Mouse (Mus musculus) neural tube, embryonic 13.5 days (tissue): ENCODE measurements at regions not wholly inside any gene's neighbourhood (a gene's known extent, or its start where the extent isn't known, plus 50 kb on each side); places are given as distances from the start of the nearest gene placed in this dataset.

Experiments used
- ATAC-seq: fragments of 200-750 bp; cut with Nextera tagmentation; 2 replicates; pipeline ENCODE4 v1.8.0; 2017; ENCODE audit warnings: low read depth, mild to moderate bottlenecking, moderate TSS enrichment, moderate library complexity
- H3K27ac ChIP-seq: fragments of 300-500 bp; sonication (generic); replicated peaks from 2 replicates; pipeline ENCODE4 v1.5.1; 2015; ENCODE audit warnings: moderate library complexity, mild to moderate bottlenecking, inconsistent platforms
- H3K27me3 ChIP-seq: fragments of 300-500 bp; sonication (generic); 2 replicates; pipeline ENCODE4 v1.6.1; 2015; ENCODE audit warnings: mild to moderate bottlenecking, inconsistent platforms
- H3K36me3 ChIP-seq: fragments of 300-500 bp; sonication (generic); 2 replicates; pipeline ENCODE4 v1.6.1; 2015; ENCODE audit warnings: mild to moderate bottlenecking, inconsistent platforms
- H3K4me1 ChIP-seq: fragments of 300-500 bp; sonication (generic); replicated peaks from 2 replicates; pipeline ENCODE4 v1.6.1; 2015; ENCODE audit warnings: inconsistent platforms
- H3K4me2 ChIP-seq: fragments of 300-500 bp; sonication (generic); 2 replicates; pipeline ENCODE4 v1.6.1; 2015; ENCODE audit warnings: inconsistent platforms, mild to moderate bottlenecking, moderate library complexity
- H3K4me3 ChIP-seq: fragments of 300-500 bp; sonication (generic); 2 replicates; pipeline ENCODE4 v1.5.1; 2015; ENCODE audit warnings: mild to moderate bottlenecking, inconsistent platforms
- H3K9ac ChIP-seq: fragments of 300-500 bp; sonication (generic); 2 replicates; pipeline ENCODE4 v1.6.1; 2015; ENCODE audit warnings: moderate library complexity, mild to moderate bottlenecking, inconsistent platforms
- H3K9me3 ChIP-seq: fragments of 300-500 bp; sonication (generic); 2 replicates; pipeline ENCODE4 v1.6.1; 2016; ENCODE audit warnings: inconsistent platforms
- WGBS: fragments of 180-500 bp; shearing (Covaris S2); methylation state at CpG from one replicate; pipeline ENCODE4 v1.1.7; 2015; 5-methylcytosine and 5-hydroxymethylcytosine counted together

DNA sequence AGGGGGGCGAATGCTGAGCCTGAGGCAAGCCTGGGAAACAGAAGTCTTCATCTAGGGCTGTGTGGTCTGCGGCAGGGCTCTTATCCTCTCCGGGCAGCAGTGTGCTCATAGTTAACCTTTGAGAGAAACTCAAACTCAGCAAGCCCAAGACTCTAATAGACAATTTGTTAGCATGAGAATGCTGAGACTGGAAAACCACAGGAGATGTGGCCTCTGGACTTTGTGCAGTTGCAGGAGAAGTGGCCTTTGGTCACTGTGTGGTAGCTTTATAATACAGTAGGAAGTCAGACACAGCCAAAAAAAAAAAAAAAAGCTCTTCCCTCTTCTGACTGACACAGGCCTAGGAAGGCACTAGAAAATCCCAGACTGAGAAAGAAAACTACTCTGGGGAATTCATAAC is 228.2 kb downstream of the Pdcd6ip start:
- Histone ChIP-seq H3K4me2 (no peak overlapping the region), H3K27me3 (no peaks in the 10 kb centered on the region), H3K27ac (no peak overlapping the region), H3K36me3 (no peaks in the 10 kb centered on the region), H3K4me3 (no peak overlapping the region), H3K9me3 (no peaks in the 10 kb centered on the region), H3K9ac (no peak overlapping the region), H3K4me1 (no peaks in the 10 kb centered on the region)
- WGBS: 95% methylated on average over 3 of the region's 3 CpGs
- no peak for ATAC-seq

DNA sequence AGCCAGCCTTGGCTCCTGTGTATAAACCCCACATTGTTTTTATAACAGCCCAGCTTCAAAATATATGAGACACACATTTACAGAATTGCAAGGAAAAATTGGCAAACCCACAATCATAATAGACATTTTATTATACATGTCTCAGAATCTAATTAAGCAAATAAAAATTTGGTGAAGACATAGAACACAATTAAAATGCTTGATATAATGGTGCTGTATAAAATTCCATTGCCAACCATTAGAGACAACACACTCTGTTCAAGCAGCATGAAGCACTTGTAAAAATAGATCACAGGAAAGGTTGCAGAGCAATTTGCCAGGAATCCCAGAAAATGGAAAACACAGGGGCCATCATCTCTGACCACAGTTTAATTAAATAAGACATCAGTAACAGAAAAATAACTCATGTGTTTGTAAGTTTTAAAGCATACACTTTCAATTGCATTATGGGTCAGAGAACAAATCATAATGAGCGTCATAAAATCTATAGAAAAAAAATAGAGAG is 229.2 kb downstream of the Pdcd6ip start:
- H3K27me3 ChIP-seq: no peaks in the 10 kb centered on the region
- WGBS: 87% methylated on average over 1 of the region's 1 CpGs
- H3K36me3 ChIP-seq: no peaks in the 10 kb centered on the region
- H3K27ac ChIP-seq: 0 out of 2 replicates have a peak overlapping the region, but pooled peaks have one; percentile 49
- H3K4me1 ChIP-seq: no peaks in the 10 kb centered on the region
- H3K9ac ChIP-seq: no peak overlapping the region
- no peak for ATAC-seq
- no peak overlapping the region for H3K4me3 ChIP-seq
- H3K4me2 ChIP-seq: no peak overlapping the region
- no peaks in the 10 kb centered on the region for H3K9me3 ChIP-seq

DNA sequence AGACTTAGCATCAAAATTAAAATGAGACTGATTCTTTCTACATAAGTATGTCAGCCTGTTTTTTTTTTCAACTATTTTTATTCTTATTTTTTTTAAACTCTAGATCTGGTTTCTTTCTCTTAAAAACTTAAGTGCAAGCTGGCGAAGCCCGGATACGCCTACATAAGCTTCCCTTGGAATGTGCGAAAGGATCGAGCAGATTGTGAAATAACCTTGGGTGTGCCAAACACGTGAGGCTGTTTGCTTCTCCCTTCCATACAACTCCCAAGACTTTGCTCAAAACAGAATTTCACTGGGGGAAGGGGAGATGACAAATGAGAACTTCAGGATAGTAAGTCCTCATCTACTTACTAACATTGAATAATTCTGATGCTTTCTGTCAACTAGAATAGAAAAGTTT is 236.3 kb downstream of the Pdcd6ip start:
- Histone ChIP-seq H3K4me3 (no peak overlapping the region), H3K4me2 (no peak overlapping the region), H3K27ac (no peak overlapping the region), H3K9me3 (no peaks in the 10 kb centered on the region), H3K9ac (no peak overlapping the region), H3K36me3 (no peaks in the 10 kb centered on the region), H3K4me1 (no peaks in the 10 kb centered on the region), H3K27me3 (no peaks in the 10 kb centered on the region)
- WGBS: 94% methylated on average over 6 of the region's 6 CpGs
- ATAC-seq: no peak

DNA sequence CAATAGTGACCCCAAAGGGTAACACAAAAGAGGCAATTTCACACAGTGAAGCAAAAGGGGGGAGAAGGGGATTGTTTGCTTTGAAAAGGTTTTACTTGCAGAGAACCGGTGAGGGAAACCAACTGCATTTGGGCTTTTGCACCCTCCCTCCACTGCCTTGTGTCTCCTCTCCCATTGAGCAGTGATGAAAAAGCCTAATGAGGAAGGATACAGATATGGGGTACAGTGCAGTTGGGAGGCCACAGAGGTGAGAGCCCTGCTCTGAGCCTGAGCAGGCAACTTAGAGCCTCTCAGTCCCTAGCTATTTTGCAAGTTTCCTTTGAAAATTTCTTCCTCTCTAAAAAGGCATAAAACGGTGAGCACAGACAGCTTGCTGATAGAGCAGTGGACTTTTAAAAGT is 245.2 kb downstream of the Pdcd6ip start:
- H3K9ac ChIP-seq: no peak overlapping the region
- no peak overlapping the region for H3K4me2 ChIP-seq
- H3K9me3 ChIP-seq: no peaks in the 10 kb centered on the region
- peak overlapping the region; percentile 68 for H3K27ac ChIP-seq
- H3K4me1 ChIP-seq: peaks cover 18% of the 10 kb centered on the region
- WGBS: 13% methylated on average over 2 of the region's 2 CpGs
- H3K4me3 ChIP-seq: no peak overlapping the region
- peak; percentile 69 for ATAC-seq
- no peaks in the 10 kb centered on the region for H3K27me3 ChIP-seq
- H3K36me3 ChIP-seq: no peaks in the 10 kb centered on the region

DNA sequence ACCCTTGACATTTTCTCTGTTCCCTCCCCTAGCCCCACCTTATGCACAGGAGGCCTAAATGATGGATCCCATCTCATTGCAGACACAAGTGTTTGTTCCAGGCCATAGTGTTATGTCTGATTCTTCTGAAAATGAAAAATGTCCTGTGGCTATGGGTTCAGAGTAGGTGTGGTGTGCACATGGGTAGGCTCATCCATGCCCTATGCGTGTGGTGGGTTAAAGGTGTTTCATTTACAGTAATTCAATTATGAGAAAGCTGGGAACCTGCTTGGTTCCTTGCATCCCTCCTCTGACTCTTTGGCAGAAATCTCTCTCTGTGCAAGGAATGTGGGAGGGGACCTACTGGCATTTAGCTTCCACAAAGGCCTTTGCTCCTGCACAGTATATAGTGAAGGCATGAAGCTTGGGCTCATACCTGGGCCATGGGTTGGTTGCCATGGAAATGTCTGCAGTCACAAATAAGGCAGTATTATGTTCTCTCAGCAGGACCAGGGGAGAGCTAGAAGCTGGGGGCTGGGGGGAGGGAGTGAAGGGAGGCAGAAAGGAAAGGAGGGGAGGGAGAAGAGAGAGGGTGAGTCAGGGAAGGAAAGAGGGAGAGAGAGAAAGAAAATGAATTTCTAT is 245.7 kb downstream of the Pdcd6ip start:
- 57% methylated on average over 1 of the region's 1 CpGs for WGBS
- Histone ChIP-seq H3K4me3 (no peak overlapping the region), H3K4me2 (no peak overlapping the region), H3K9me3 (no peaks in the 10 kb centered on the region), H3K4me1 (peaks cover 18% of the 10 kb centered on the region), H3K27ac (peak overlapping the region; percentile 68), H3K9ac (no peak overlapping the region), H3K27me3 (no peaks in the 10 kb centered on the region), H3K36me3 (no peaks in the 10 kb centered on the region)
- ATAC-seq: peak; percentile 94

DNA sequence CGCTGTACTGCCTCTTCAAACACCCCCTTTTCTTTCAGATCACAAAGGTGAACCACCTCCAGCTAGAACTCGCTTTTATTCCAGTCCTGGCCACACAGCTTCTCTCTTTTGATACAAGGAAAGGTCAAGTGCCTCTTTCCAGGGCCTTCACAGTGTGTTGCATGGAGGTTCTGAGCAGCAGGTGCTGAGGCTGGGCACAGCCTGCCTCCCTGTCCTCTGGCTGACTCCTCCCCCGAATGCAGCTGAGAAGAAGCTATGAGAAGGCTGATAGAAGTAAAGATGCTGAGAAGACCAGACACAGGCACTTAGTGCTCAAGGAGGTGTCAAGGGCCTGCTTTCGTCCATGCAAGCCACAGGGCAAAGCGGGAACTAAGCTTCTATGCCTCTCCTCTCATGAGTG is 248.2 kb downstream of the Pdcd6ip start:
- Histone ChIP-seq H3K9ac (no peak overlapping the region), H3K36me3 (no peaks in the 10 kb centered on the region), H3K9me3 (no peaks in the 10 kb centered on the region), H3K4me2 (no peak overlapping the region), H3K27me3 (no peaks in the 10 kb centered on the region), H3K4me3 (no peak overlapping the region), H3K4me1 (peaks cover 18% of the 10 kb centered on the region), H3K27ac (no peak overlapping the region)
- no peak for ATAC-seq
- 79% methylated on average over 5 of the region's 5 CpGs for WGBS

DNA sequence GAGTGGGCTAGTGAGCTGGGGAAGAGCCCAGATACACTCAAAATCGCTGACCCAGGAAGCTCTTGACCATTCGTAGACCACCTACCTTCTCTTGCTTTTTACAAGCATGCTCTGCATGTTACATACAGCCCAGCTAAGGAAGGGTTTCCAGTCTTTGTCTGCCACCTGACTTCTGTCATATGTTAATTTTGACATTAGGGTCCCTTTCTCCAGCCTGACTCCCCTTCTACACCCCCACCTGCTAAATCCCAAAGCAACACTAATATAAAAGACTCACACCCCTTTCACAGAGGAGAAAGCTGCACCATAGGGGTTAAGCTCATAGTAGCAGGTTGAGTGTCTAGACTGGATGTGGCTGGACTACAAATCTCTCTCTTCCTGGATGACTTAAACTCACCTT is 248.8 kb downstream of the Pdcd6ip start:
- ATAC-seq: no peak
- Histone ChIP-seq H3K27ac (0 out of 2 replicates have a peak overlapping the region, but pooled peaks have one; percentile 13), H3K4me1 (peaks cover 18% of the 10 kb centered on the region), H3K36me3 (no peaks in the 10 kb centered on the region), H3K27me3 (no peaks in the 10 kb centered on the region), H3K9me3 (no peaks in the 10 kb centered on the region), H3K4me3 (no peak overlapping the region), H3K9ac (no peak overlapping the region), H3K4me2 (no peak overlapping the region)
- WGBS: 40% methylated on average over 2 of the region's 2 CpGs

DNA sequence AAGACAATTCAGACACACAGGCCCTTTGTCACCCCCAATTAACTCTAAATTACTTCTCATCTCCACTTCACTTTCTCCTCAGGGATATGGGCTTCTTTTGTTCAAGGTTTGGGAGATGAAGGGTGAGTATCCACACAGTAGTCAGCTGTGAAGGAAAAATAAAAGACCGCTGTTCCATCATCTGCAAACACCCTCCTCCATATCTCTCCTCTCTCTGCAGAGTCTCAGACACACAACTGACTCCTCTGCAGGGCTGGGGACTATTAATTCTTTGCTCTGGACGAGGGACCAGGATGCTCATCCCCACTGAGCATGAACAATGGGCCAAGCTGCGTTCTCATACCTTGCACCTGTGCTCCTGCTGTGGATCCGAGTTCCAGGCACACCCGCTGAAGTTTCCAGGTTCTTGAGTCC is 249.3 kb downstream of the Pdcd6ip start:
- Histone ChIP-seq H3K36me3 (no peaks in the 10 kb centered on the region), H3K4me1 (peaks cover 18% of the 10 kb centered on the region), H3K9me3 (no peaks in the 10 kb centered on the region), H3K27ac (0 out of 2 replicates have a peak overlapping the region, but pooled peaks have one; percentile 13), H3K27me3 (no peaks in the 10 kb centered on the region), H3K4me3 (no peak overlapping the region), H3K4me2 (no peak overlapping the region), H3K9ac (no peak overlapping the region)
- 13% methylated on average over 5 of the region's 5 CpGs for WGBS
- no peak for ATAC-seq

DNA sequence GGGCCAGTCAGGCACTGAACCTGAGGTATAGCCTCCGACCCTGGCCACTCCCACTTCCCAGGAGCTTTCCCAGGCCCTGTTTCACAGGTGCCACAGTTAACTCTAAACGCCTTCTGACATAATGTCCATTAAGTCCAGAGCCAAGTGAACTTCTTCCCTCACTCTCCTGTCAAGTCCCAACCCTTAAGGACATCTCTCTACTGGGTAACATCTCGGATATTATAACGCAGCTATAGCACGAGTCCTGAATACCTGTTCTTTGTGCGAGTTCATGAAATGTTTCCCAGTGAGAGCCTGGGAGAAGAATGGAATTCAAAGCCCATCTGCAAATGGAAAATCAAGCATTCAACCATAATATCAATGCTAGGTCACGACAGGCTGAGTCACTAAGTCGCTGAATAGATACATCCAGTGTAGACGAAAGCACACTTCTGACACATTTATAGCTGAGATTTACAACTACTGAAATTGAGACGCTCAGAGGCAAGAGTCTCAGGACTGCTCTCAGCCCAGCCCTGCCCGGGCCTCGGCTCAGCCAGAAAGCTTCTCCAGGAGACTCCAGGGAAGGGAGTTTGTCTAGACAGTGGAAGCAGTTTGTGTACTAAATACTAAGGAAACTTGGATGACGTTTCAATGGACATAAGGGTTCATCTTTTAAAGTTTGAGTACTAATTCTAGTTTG is 250.7 kb downstream of the Pdcd6ip start:
- ATAC-seq: no peak
- WGBS: 43% methylated on average over 13 of the region's 13 CpGs

DNA sequence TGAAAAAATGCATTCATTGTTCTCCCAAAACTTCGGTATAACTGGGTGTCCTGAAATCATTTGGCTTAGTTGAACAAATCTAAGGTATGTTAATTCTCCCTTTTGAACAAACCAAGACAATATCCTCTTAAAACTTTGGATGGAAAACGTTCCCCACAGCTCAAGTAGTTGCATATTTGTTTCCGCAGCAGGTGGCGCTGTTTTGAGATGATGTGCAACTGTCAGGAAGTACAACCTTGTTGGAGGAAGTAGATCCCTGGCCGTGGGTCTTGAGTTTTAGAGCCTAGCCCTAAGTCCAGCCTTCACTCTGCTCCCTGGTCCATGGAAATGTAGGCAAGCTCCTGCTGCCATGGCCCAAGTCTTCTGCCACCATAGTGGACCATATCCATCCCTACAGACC is 252.5 kb downstream of the Pdcd6ip start:
- Histone ChIP-seq H3K27me3 (no peaks in the 10 kb centered on the region), H3K9ac (no peak overlapping the region), H3K36me3 (no peaks in the 10 kb centered on the region), H3K9me3 (no peaks in the 10 kb centered on the region), H3K4me2 (no peak overlapping the region), H3K4me3 (no peak overlapping the region), H3K27ac (no peak overlapping the region), H3K4me1 (peaks cover 10% of the 10 kb centered on the region)
- 92% methylated on average over 5 of the region's 5 CpGs for WGBS
- no peak for ATAC-seq

More for the DNA sequence above, 250.7 kb downstream of the Pdcd6ip start:
- Histone ChIP-seq H3K4me1 (peaks cover 14% of the 10 kb centered on the region), H3K27ac (no peak overlapping the region), H3K4me3 (no peak overlapping the region), H3K9ac (no peak overlapping the region), H3K9me3 (no peaks in the 10 kb centered on the region), H3K4me2 (no peak overlapping the region), H3K36me3 (no peaks in the 10 kb centered on the region), H3K27me3 (no peaks in the 10 kb centered on the region)

DNA sequence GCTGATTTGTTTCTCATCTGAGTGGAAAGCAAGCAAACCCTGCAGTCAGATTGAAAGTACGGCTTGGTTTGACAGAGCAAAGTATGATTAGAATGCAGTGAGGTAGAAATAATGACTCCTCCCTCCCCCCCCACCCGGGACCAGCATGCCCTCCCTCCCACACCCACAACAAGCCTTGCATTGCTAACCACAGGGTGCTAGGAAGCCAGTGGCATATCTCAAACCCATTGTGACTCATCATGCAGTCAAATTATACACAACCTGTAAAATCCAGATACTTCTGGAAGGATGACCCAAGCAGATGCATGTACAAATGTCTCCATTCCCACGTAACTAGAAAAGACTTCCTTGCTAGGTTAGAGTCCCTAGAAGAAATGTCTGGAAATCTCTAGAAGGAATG is 254.8 kb downstream of the Pdcd6ip start:
- no peak overlapping the region for H3K4me3 ChIP-seq
- no peaks in the 10 kb centered on the region for H3K36me3 ChIP-seq
- WGBS: 54% methylated on average over 3 of the region's 3 CpGs
- H3K9ac ChIP-seq: no peak overlapping the region
- H3K27me3 ChIP-seq: no peaks in the 10 kb centered on the region
- H3K4me1 ChIP-seq: 0 out of 2 replicates have a peak, but pooled peaks cover 5% of the 10 kb centered on the region
- H3K9me3 ChIP-seq: no peaks in the 10 kb centered on the region
- ATAC-seq: 0 out of 2 replicates have a peak, but pooled peaks have one; percentile 23
- no peak overlapping the region for H3K4me2 ChIP-seq
- H3K27ac ChIP-seq: no peak overlapping the region

DNA sequence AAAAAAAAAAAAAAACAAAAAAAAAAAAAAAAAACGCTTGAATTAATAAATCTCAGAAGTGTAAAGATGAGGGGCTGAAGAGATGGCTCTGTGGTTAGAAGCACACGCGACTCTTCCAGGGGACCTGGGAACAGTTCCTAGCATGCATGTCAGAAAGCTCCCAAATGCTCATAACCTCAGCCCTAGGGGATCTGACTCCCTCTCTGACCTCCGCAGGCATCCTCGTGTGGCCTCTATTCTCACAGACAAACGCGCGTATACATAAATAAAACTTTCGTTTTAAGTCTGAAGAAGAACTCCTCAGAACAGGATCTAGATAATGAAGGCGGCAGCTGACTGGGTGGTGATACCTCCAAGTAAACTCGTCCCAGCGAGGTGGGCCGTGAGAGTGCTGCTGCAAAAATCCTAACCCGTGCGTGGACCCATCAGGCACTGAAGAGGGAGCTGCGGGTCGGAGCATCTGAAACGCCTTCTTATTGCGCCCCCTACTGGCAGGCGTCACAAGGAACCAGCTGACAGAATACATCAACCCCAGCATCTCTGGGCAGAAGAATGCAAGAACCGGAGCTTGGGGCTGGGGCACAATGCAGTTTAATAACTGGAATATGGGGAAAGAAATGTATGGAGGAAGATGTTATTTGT is 266.2 kb downstream of the Pdcd6ip start:
- H3K4me2 ChIP-seq: peak overlapping the region; percentile 56
- 0 out of 2 replicates have a peak, but pooled peaks cover 5% of the 10 kb centered on the region for H3K27me3 ChIP-seq
- H3K27ac ChIP-seq: no peak overlapping the region
- peaks cover 4% of the 10 kb centered on the region for H3K4me1 ChIP-seq
- peak; percentile 71; the same call in 1 of the 2 replicates for ATAC-seq
- H3K9ac ChIP-seq: peak overlapping the region; percentile 31; the same call in 1 of the 2 replicates
- H3K9me3 ChIP-seq: no peaks in the 10 kb centered on the region
- WGBS: 5% methylated on average over 21 of the region's 21 CpGs
- H3K4me3 ChIP-seq: peak overlapping the region; percentile 30
- no peaks in the 10 kb centered on the region for H3K36me3 ChIP-seq
